Mouse (Mus musculus) thymus, postnatal 25 days (tissue): ENCODE results near the gene Gm382.

Experiments
- DNase-seq: peaks from one replicate; pipeline ENCODE4 v3.0.0; 2022

Gm382 gene

GRCm38 (mm10) chrX:127039672-127040071 is at the start of gene Gm382:
Gm382 (plus strand) TSS chrX:127039972.
- DNase-seq: no peak

DNA sequence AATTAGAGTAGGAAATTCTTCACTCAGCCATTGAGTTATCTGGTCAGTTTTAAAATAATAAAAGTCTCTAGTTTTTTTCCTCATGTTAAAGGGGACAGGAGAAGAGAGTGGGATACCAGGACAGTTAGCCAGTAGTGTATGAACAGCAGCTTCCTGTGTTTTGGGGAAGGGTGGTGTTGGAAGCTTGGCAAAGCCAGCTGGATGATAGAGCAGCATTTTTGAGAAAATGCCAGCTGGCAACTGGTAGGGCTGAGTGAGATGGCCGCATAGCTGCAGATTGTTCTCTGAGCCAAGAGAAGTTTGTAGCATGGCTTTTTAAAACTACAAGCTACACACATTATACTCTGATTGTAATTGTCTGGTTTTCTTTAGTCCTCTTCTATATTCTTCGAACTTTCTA is 30.4 kb downstream of the Gm382 start:
- DNase-seq: no peak

GRCm38 (mm10) chrX:127091282-127091681 is 51.5 kb downstream of the Gm382 start:
- no peak for DNase-seq

DNA sequence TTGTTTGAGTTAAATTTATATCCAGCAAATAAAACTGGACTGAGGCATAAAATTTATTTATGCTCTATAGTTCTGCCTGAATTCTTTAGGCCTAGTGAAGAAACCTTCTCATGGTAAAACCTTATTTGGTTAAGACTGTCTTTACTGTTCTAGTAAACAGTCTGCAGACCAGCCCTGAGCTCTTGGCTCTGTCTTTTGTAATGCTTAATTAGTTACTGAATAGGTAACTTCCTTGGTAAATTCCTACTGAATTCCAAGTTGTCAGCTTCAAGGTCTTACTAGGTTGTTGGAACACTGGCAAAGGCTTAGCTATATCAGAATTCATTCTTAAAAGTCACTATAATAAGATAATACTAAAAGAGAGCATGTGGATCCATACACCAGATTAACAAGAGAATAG is 53.3 kb downstream of the Gm382 start:
- DNase-seq: no peak

GRCm38 (mm10) chrX:127093961-127094360 is 54.2 kb downstream of the Gm382 start:
- no peak for DNase-seq

DNA sequence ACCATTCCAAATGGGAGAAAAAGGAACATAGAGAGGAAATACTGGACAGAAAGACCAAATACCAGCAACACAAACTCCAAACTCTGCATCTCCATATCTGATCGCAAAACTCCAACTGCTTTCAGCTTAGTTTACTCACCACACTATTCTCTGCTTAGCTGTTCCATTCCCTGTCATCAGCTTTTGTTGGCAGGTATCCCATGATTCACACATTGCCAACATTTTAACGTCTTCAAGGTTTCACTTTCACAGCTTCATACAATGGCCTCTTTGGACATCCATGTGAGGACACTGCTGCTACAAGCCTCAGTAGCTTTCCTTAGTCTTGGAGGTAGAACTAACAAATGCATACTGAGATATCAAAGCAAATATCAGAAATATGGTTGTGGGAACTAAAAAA is 64.6 kb downstream of the Gm382 start:
- DNase-seq: no peak
